In genomic region chr4:21766171-21766862, GRCm38 (mm10) we compare ENCODE assay signal across 7 mouse cellular contexts. TPM values are rescaled to one million over a fixed set of nuclear protein-coding genes. Genes with fewer than 3 reads are reported as not detected.
A peak's percentile ranks its signal among the peaks of the same experiment; 100 is the strongest.
DNase-seq lines count a peak whose midpoint lies in the region; ATAC-seq and TF ChIP-seq lines count a peak whose summit lies in the region.

No protein-coding gene starts in this region.

- no peaks in the 10 kb centered on the region for H3K36me3 ChIP-seq in lung, embryonic 16.5 days (ENCODE audit: control insufficient read depth, insufficient read depth, low read length)
- 0 out of 2 replicates have a peak, but pooled peaks cover 3% of the 10 kb centered on the region for H3K36me3 ChIP-seq in hindbrain, embryonic 12.5 days

- H3K27me3 ChIP-seq in lung, embryonic 16.5 days (ENCODE audit: control insufficient read depth, insufficient read depth, low read depth, low read length): no peaks in the 10 kb centered on the region
- no peaks in the 10 kb centered on the region for H3K27me3 ChIP-seq in hindbrain, embryonic 12.5 days

- WGBS in lung, embryonic 16.5 days: 21% methylated on average over 14 of the region's 14 CpGs
- WGBS in hindbrain, embryonic 12.5 days: 23% methylated on average over 14 of the region's 14 CpGs

- no peak for TF ChIP-seq POLR2A in cortical plate, adult 2 months (IDR thresholded peaks at IDR 0.05; ENCODE audit: extremely low read depth, insufficient read depth, low read length)

- no peak for TF ChIP-seq CTCF in cortical plate, adult 2 months (IDR thresholded peaks at IDR 0.05; ENCODE audit: extremely low read depth, insufficient read depth, low read length)

- H3K27ac ChIP-seq in lung, embryonic 16.5 days (ENCODE audit: low read length): no peak overlapping the region
- peak overlapping the region; percentile 1; the same call in 1 of the 2 replicates for H3K27ac ChIP-seq in cortical plate, adult 2 months (ENCODE audit: insufficient read depth, low read length)
- peak overlapping the region; percentile 32; the same call in 1 of the 2 replicates for H3K27ac ChIP-seq in hindbrain, embryonic 12.5 days

- peak overlapping the region; percentile 88 for H3K4me2 ChIP-seq in lung, embryonic 16.5 days (ENCODE audit: low read depth, low read length)
- H3K4me2 ChIP-seq in hindbrain, embryonic 12.5 days (replicated peaks): peak overlapping the region; percentile 73

- H3K4me3 ChIP-seq in lung, embryonic 16.5 days (ENCODE audit: low read length): peak overlapping the region; percentile 71
- H3K4me3 ChIP-seq in cortical plate, adult 2 months (ENCODE audit: insufficient read depth, low read length): peak overlapping the region; percentile 67
- peak overlapping the region; percentile 60 for H3K4me3 ChIP-seq in hindbrain, embryonic 12.5 days

- ATAC-seq in lung, embryonic 16.5 days (ENCODE audit: low read depth): peak; percentile 51
- ATAC-seq in hindbrain, embryonic 12.5 days (ENCODE audit: low FRiP score): peak; percentile 69
- ATAC-seq in megakaryocyte progenitor cell, adult 5-6 weeks (replicated peaks; ENCODE audit: poor library complexity): peak; percentile 4; the same call in 1 of the 2 replicates

- peaks cover 6% of the 10 kb centered on the region; the same call in 1 of the 2 replicates for H3K4me1 ChIP-seq in lung, embryonic 16.5 days (replicated peaks; ENCODE audit: control insufficient read depth, insufficient read depth, low read length)
- H3K4me1 ChIP-seq in cortical plate, adult 2 months (ENCODE audit: control insufficient read depth, insufficient read depth, low read length): no peaks in the 10 kb centered on the region; the same call in 1 of the 2 replicates
- H3K4me1 ChIP-seq in hindbrain, embryonic 12.5 days: peaks cover 3% of the 10 kb centered on the region; the same call in 1 of the 2 replicates

- no peaks in the 10 kb centered on the region for H3K9me3 ChIP-seq in lung, embryonic 16.5 days (ENCODE audit: control insufficient read depth, low read length)
- no peaks in the 10 kb centered on the region for H3K9me3 ChIP-seq in hindbrain, embryonic 12.5 days (replicated peaks)

- peak overlapping the region; percentile 70 for H3K9ac ChIP-seq in lung, embryonic 16.5 days (ENCODE audit: low read length)
- peak overlapping the region; percentile 76 for H3K9ac ChIP-seq in hindbrain, embryonic 12.5 days

- no peak for DNase-seq in lung, postnatal 36 days
- no peak for DNase-seq in adrenal gland, postnatal 14 days
- DNase-seq in Muller cell, postnatal 12 days (ENCODE audit: inconsistent ontology term): no peak

RNA-seq across cellular contexts. Expression of gene Usp45, which starts 0.6 kb away (rescaled TPM):
- 9.5 and 10.5 TPM in 2 replicates for polyA plus RNA-seq in lung, embryonic 16.5 days (2015; fragmentation: Nextera tagmentation; extraction: Ambion mirVana)
- polyA plus RNA-seq in cortical plate, adult 2 months (2012; rRNA removed): 19.8 and 22.4 TPM in 2 replicates
- 11.3 and 11.5 TPM in 2 replicates for polyA plus RNA-seq in hindbrain, embryonic 12.5 days (2016; fragmentation: Nextera tagmentation; extraction: Ambion mirVana)
- total RNA-seq in megakaryocyte progenitor cell, adult 5-6 weeks (2015): 19.7 and 22.7 TPM in 2 replicates
- total RNA-seq in megakaryocyte progenitor cell, adult 5-6 weeks (2017): 11.0 and 14.8 TPM in 2 replicates
- total RNA-seq in adrenal gland, postnatal 14 days (2021): 21.9 and 22.9 TPM in 2 replicates

RNA-seq across cellular contexts. Expression of gene Tstd3, which starts 0.7 kb away (rescaled TPM):
- 8.0 and 8.4 TPM in 2 replicates for polyA plus RNA-seq in lung, embryonic 16.5 days (2015; fragmentation: Nextera tagmentation; extraction: Ambion mirVana)
- polyA plus RNA-seq in cortical plate, adult 2 months (2012; rRNA removed): 18.7 and 18.9 TPM in 2 replicates
- 24.9 and 27.3 TPM in 2 replicates for polyA plus RNA-seq in hindbrain, embryonic 12.5 days (2016; fragmentation: Nextera tagmentation; extraction: Ambion mirVana)
- 9.5 and 11.7 TPM in 2 replicates for total RNA-seq in megakaryocyte progenitor cell, adult 5-6 weeks (2015)
- 7.1 and 13.2 TPM in 2 replicates for total RNA-seq in megakaryocyte progenitor cell, adult 5-6 weeks (2017)
- 13.4 and 13.7 TPM in 2 replicates for total RNA-seq in adrenal gland, postnatal 14 days (2021)

RNA-seq across cellular contexts. Expression of gene Ccnc, which starts 38.8 kb away (rescaled TPM):
- polyA plus RNA-seq in lung, embryonic 16.5 days (2015; fragmentation: Nextera tagmentation; extraction: Ambion mirVana): 49.3 and 49.8 TPM in 2 replicates
- 23.8 and 25.6 TPM in 2 replicates for polyA plus RNA-seq in cortical plate, adult 2 months (2012; rRNA removed)
- 62.6 and 62.8 TPM in 2 replicates for polyA plus RNA-seq in hindbrain, embryonic 12.5 days (2016; fragmentation: Nextera tagmentation; extraction: Ambion mirVana)
- 35.2 and 38.4 TPM in 2 replicates for total RNA-seq in megakaryocyte progenitor cell, adult 5-6 weeks (2015)
- 29.7 and 39.3 TPM in 2 replicates for total RNA-seq in megakaryocyte progenitor cell, adult 5-6 weeks (2017)
- 19.5 and 19.9 TPM in 2 replicates for total RNA-seq in adrenal gland, postnatal 14 days (2021)

Comparison
In these comparisons a context has a peak if more than half of its experiments do, and no peak if none do; other contexts are left out.
1. ATAC-seq: peak in every context shown above with its lines; median percentile 69 in hindbrain, embryonic 12.5 days; 51 in lung, embryonic 16.5 days; 4 in megakaryocyte progenitor cell, adult 5-6 weeks.